Mouse (Mus musculus) neural tube, embryonic 15.5 days (tissue): ENCODE results near the gene Qser1. TPM values are rescaled to one million over a fixed set of nuclear protein-coding genes. Genes with fewer than 3 reads are reported as not detected.

Experiments
- ATAC-seq: fragments of 200-750 bp; cut with Nextera tagmentation; 2 replicates; pipeline ENCODE4 v1.8.0; 2017; ENCODE audit warnings: mild to moderate bottlenecking, moderate TSS enrichment, moderate library complexity; ENCODE audit not compliant: low FRiP score
- H3K27ac ChIP-seq: fragments of 300-500 bp; sonication (generic); replicated peaks from 2 replicates; pipeline ENCODE4 v1.5.1; 2015; ENCODE audit warnings: mild to moderate bottlenecking, inconsistent platforms
- H3K27me3 ChIP-seq: fragments of 300-500 bp; sonication (generic); replicated peaks from 2 replicates; pipeline ENCODE4 v1.6.1; 2015; ENCODE audit warnings: inconsistent platforms
- H3K36me3 ChIP-seq: fragments of 300-500 bp; sonication (generic); 2 replicates; pipeline ENCODE4 v1.6.1; 2015; ENCODE audit warnings: inconsistent platforms
- H3K4me1 ChIP-seq: fragments of 300-500 bp; sonication (generic); 2 replicates; pipeline ENCODE4 v1.6.1; 2015; ENCODE audit warnings: inconsistent platforms
- H3K4me2 ChIP-seq: fragments of 300-500 bp; sonication (generic); 2 replicates; pipeline ENCODE4 v1.6.1; 2015; ENCODE audit warnings: inconsistent platforms, mild to moderate bottlenecking, moderate library complexity
- H3K4me3 ChIP-seq: fragments of 300-500 bp; sonication (generic); replicated peaks from 2 replicates; pipeline ENCODE4 v1.5.1; 2015; ENCODE audit warnings: mild to moderate bottlenecking, inconsistent platforms
- H3K9ac ChIP-seq: fragments of 300-500 bp; sonication (generic); replicated peaks from 2 replicates; pipeline ENCODE4 v1.6.1; 2015; ENCODE audit warnings: mild to moderate bottlenecking, inconsistent platforms
- H3K9me3 ChIP-seq: fragments of 300-500 bp; sonication (generic); replicated peaks from 2 replicates; pipeline ENCODE4 v1.6.1; 2016; ENCODE audit warnings: inconsistent platforms
- WGBS: fragments of 180-500 bp; shearing (Covaris S2); methylation state at CpG from one replicate; pipeline ENCODE4 v1.1.7; 2015; ENCODE audit warnings: mixed read lengths; 5-methylcytosine and 5-hydroxymethylcytosine counted together
- polyA plus RNA-seq: library from polyadenylated mRNA; unstranded; fragments of >200 nt; fragmentation: Nextera tagmentation; extraction: Ambion mirVana; gene quantifications from 2 replicates; pipeline ENCODE4 v1.2.1, GENCODE M21; 2015

Qser1 gene
- polyA plus RNA-seq, 1 experiment from 2014 or later, result 4.9 TPM

DNA sequence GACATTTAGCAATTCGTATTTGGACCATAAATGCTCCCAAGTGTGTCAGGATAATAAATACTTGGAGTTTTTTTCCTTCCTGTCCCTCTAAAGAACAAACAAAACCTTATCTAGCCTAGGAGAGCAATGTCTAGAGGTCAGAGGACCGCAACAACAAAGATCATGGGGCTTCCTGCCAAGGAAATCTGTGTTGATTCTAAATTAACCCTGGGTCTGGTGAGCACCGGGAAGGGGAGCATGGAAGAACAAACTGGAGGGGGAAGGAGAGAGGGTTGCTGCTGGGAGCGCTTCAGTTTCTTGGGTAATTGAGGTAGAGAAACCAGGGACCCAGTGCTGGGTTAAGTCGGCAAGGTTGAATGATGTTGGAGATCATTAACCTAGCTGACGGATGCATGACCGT lies 73.4 kb downstream of the Qser1 start:
- Histone ChIP-seq H3K4me2 (peak overlapping the region; percentile 98), H3K9me3 (no peaks in the 10 kb centered on the region), H3K27ac (no peak overlapping the region), H3K27me3 (peaks cover 11% of the 10 kb centered on the region), H3K36me3 (no peaks in the 10 kb centered on the region), H3K4me3 (peak overlapping the region; percentile 67), H3K9ac (no peak overlapping the region), H3K4me1 (peaks cover 23% of the 10 kb centered on the region)
- 11% methylated on average over 7 of the region's 7 CpGs for WGBS
- no peak for ATAC-seq

DNA sequence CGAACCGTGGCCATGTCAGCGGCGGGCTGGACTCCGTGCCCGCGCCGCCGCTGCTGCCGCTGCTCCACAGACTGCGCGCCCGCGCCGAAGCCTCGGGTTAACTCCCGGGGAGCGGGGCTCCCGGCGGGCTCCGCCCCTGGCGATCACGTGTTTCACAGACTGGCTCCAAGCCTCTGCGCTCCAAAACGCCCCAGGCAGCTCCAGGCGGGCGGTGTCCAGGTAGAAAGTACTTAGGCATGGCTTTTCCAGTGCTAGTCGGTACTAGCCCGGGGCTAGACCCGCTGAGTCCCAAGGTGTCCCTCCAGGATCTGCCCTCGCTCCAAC lies 73.9 kb downstream of the Qser1 start, which contains the start of gene Depdc7:
TSS of gene Depdc7 (minus strand) at position 138 of the 324 bp plus-strand sequence.
- peak; percentile 88 for ATAC-seq
- peak within 1 kb of the TSS; percentile 98 for H3K4me2 ChIP-seq
- peaks cover 11% of the 10 kb centered on the region for H3K27me3 ChIP-seq
- no peaks in the 10 kb centered on the region for H3K9me3 ChIP-seq
- peak within 1 kb of the TSS; percentile 58 for H3K9ac ChIP-seq
- peak within 1 kb of the TSS; percentile 67 for H3K4me3 ChIP-seq
- peaks cover 23% of the 10 kb centered on the region for H3K4me1 ChIP-seq
- H3K36me3 ChIP-seq, result no peaks in the 10 kb centered on the region
- WGBS, result 0% methylated on average over 31 of the region's 31 CpGs
- no peak within 1 kb of the TSS for H3K27ac ChIP-seq

DNA sequence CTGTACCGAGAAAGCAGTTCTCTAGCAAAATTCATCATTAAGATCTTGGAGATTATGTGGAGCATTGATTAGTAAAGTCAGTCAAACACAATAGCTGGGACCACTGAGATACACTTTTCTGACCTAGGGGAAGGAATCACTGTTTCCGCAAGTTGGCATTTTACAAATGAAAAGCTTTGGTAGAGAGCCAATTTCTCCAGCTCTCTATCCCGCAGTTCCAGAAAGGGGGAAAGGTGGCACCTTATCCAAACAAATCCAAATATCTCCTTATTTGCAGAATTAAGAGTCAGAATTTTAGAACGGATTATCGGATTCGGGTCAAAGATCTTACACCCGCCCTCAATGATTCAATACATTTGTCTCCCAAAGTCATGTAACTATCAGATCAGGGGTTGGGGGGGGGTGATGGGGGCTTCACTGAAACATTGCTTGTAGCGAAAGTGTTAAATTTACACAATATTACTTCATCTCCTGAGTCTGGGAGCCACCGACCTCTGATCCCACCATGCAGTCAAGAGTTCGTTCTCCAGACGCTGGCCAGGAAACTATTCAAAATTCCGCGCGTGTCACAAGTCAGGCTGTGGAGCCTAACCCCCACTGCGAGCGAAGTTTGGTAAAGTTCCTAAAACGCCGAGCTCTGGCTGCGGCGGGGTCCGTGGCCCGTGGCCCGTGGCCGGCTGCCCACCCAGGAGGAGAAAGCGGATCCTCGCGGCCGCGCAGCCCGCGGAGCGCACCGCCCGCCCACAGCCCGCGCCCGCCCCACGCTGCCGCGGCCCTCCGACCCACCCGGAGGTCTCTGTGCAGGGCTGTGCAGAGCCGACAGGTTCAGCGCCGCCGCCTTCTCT lies 74.4 kb downstream of the Qser1 start:
- no peak for ATAC-seq
- Histone ChIP-seq H3K36me3 (no peaks in the 10 kb centered on the region), H3K9me3 (no peaks in the 10 kb centered on the region), H3K4me1 (peaks cover 23% of the 10 kb centered on the region), H3K27ac (no peak overlapping the region), H3K4me2 (peak overlapping the region; percentile 98), H3K4me3 (peak overlapping the region; percentile 67), H3K27me3 (peaks cover 11% of the 10 kb centered on the region), H3K9ac (peak overlapping the region; percentile 58)
- 6% methylated on average over 42 of the region's 46 CpGs for WGBS

DNA sequence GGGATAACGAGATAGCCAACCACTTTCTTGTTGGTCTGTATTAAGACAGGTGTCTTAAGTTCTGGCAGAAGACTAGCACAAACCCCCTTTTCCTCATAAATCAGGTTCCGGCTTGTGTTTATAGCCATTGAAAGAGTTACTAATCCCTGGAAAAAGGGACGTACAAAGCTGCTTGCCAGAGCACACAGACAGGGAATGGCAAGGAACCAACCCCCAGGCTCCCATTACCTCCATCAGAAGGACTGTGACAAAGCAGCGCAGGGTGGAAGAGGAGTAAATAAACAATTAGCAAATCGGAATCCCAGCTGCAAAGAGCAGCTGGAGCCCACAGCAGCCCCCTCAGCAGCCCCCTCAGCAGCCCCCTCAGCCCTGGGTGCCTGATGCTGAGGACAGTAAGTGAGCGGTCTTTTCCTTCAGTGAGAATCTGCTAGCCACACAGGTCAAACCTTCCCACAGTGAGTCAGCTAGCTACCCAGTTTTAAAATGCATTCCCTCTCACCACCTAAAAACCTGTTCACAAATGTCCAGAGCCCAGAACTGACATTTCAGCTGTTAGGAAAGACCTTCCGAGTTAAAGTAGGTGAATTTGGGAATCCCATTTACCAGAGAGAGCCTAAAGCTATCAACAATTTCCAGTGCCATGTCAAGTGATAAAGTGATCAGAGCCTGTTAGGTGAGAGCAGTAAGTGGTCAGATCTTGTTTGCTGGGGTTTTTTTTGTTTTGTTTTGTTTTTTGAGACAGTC lies 75.4 kb downstream of the Qser1 start:
- H3K4me1 ChIP-seq, result peaks cover 23% of the 10 kb centered on the region
- H3K27me3 ChIP-seq, result peaks cover 11% of the 10 kb centered on the region
- WGBS, result 32% methylated on average over 7 of the region's 7 CpGs
- no peaks in the 10 kb centered on the region for H3K36me3 ChIP-seq
- no peak overlapping the region for H3K9ac ChIP-seq
- no peak overlapping the region for H3K27ac ChIP-seq
- no peak overlapping the region for H3K4me3 ChIP-seq
- peak overlapping the region; percentile 98 for H3K4me2 ChIP-seq
- no peak for ATAC-seq
- H3K9me3 ChIP-seq, result no peaks in the 10 kb centered on the region

DNA sequence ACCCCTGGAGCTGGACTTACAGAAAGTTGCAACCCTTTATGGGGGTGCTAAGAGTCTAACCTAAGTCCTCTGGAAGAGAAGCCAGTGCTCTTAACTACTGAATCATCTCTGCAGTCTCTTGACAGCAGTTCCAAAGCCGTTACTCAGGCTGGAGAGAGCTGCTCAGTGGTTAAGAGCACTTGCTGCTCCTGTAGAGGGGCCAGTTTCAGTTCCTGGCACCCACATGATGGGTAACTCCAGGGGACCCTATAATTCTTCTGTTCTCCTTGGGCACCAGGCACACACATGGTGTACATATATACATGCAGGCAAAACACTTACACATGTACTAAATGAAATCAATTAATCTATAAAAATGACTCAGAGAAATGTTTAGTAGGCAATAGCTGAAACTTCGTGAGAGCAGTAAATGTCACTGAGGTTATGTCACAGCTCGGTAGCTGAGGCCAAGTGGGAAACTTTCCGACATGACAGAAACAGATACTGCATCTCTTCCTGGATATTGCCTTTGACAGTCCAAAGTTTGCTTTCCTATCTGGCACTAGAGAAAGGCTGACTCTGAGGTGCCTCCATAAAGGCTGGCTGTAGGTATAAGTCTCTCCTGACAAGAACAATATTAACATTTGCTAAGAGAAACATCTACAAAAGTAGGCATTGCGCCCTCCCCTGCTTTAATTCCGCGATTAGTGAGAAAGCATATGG lies 76.2 kb downstream of the Qser1 start:
- H3K4me2 ChIP-seq, result no peak overlapping the region
- ATAC-seq, result no peak
- H3K9me3 ChIP-seq, result no peaks in the 10 kb centered on the region
- no peak overlapping the region for H3K9ac ChIP-seq
- WGBS, result 65% methylated on average over 7 of the region's 7 CpGs
- no peak overlapping the region for H3K4me3 ChIP-seq
- H3K27me3 ChIP-seq, result peaks cover 11% of the 10 kb centered on the region
- no peak overlapping the region for H3K27ac ChIP-seq
- H3K4me1 ChIP-seq, result peaks cover 23% of the 10 kb centered on the region
- H3K36me3 ChIP-seq, result no peaks in the 10 kb centered on the region

DNA sequence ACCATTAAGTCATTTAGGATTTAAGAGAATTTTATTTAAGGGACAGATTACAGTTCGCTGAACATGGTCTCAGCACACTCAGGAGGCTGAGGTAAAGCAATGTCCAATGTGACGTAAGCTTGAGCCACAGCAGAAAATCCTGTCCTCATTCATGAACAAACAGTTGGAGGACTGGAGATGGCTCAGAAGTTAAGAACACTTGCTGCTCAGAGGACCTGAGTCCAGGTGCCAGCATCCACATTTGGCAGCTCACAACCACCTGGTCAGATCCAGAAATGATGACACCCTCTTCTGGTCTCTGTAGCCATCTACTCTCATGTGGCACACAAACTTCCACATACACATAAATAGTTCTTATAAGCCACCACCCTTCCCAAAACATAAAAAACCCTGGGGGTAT lies 76.9 kb downstream of the Qser1 start:
- 93% methylated on average over 2 of the region's 2 CpGs for WGBS
- Histone ChIP-seq H3K4me2 (no peak overlapping the region), H3K36me3 (no peaks in the 10 kb centered on the region), H3K9me3 (no peaks in the 10 kb centered on the region), H3K9ac (no peak overlapping the region), H3K27ac (no peak overlapping the region), H3K27me3 (peaks cover 11% of the 10 kb centered on the region), H3K4me1 (peaks cover 23% of the 10 kb centered on the region), H3K4me3 (no peak overlapping the region)
- ATAC-seq, result no peak

DNA sequence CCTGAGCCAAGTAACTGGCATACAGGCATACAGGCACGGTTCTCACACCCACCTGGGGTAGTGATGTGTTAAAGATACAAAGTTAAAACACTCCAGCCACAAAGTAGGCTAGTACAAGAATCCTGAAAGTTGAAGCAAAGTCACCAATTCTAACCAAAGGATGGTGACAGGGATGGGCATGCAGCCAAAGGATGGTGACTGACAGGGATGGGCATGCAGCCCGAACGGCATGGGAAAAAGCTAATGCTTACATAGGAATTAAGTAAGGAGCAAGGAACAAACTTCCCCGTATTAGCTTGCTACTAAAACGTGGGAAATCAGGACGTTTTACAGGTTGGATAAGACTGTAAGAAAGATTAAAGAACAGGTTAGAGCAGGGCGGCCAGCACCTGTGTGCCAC lies 80.3 kb downstream of the Qser1 start:
- H3K4me2 ChIP-seq, result no peak overlapping the region
- no peaks in the 10 kb centered on the region for H3K36me3 ChIP-seq
- no peaks in the 10 kb centered on the region for H3K9me3 ChIP-seq
- ATAC-seq, result no peak
- H3K4me1 ChIP-seq, result peaks cover 5% of the 10 kb centered on the region
- WGBS, result 73% methylated on average over 7 of the region's 7 CpGs
- H3K27ac ChIP-seq, result no peak overlapping the region
- H3K9ac ChIP-seq, result no peak overlapping the region
- peaks cover 4% of the 10 kb centered on the region for H3K27me3 ChIP-seq
- no peak overlapping the region for H3K4me3 ChIP-seq

DNA sequence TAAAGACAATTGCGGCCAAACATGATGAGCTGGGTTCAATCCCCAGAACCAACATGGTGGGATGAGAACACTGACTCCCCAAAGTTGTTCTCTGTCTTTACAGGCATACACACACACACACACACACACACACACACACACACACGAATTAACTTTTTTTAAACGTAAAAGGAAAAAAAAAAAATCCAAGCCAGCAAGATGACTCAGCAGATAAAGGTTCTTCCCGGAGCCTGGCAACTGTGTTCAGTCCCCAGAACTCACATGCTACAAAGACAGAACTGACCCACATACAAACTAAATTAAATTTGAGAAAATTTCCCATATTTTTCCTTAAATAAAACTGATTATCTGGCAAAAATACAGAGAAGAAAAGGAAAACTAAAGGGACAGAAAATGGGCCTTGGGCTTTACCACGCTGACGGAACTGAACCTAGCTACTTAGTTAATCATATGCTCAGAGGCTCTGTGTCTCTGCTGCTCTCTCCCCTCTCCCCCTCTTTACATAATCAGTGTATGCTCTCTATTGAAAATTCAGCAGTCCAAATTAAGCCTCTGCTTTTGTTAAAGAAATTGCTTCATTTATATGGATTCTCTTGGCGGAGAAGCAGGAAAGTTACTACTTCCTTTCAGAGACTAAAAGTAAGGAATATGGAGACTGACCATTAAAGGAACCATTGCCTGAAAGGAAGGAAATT lies 83.9 kb downstream of the Qser1 start:
- Histone ChIP-seq H3K27me3 (no peaks in the 10 kb centered on the region), H3K4me3 (no peak overlapping the region), H3K9me3 (no peaks in the 10 kb centered on the region), H3K9ac (no peak overlapping the region), H3K36me3 (no peaks in the 10 kb centered on the region), H3K27ac (no peak overlapping the region), H3K4me2 (no peak overlapping the region), H3K4me1 (no peaks in the 10 kb centered on the region)
- no peak for ATAC-seq
- WGBS, result 73% methylated on average over 7 of the region's 7 CpGs

DNA sequence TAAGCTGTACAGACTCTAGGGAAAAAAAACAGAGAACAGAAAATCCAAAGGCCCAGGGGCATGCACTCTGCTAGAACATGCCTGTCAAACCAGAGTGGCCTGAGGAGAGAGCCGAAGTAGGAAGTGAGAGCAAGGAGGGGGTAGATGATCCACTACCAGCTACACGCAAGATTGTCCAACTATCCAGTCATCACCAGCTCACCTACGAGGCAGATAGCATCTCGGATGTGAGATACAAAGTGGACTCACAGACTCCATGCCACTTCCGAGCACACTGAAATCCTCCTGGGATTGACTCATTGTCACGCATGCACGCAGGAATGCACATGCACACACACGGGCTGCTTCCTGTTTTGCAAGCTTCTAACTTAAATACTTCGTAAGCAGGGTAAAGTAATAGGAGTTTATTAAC lies 84.5 kb downstream of the Qser1 start:
- H3K27ac ChIP-seq, result no peak overlapping the region
- no peak overlapping the region for H3K9ac ChIP-seq
- H3K4me3 ChIP-seq, result no peak overlapping the region
- WGBS, result 88% methylated on average over 9 of the region's 9 CpGs
- no peaks in the 10 kb centered on the region for H3K27me3 ChIP-seq
- H3K36me3 ChIP-seq, result no peaks in the 10 kb centered on the region
- no peak overlapping the region for H3K4me2 ChIP-seq
- no peaks in the 10 kb centered on the region for H3K9me3 ChIP-seq
- no peaks in the 10 kb centered on the region for H3K4me1 ChIP-seq
- no peak for ATAC-seq

DNA sequence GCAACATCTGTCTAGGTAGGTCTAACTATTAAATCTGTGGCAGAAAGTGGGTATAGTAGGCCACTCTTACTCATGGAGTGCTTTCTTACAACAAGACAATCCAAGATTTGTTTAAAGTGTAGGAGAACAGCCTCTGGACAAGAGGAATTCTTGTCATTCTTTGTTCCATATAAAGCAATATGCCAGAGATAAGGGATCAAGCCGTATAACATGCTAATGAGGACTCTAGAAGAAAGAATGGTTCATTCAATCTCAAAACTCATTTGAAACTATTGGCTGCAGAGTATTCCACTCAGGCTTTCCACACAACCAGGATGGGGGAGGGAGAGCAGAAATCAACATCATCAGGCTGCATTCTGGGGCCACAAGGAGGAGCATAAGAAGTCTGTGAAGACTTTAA lies 89.2 kb downstream of the Qser1 start:
- WGBS, result 67% methylated on average over 1 of the region's 1 CpGs
- H3K9ac ChIP-seq, result no peak overlapping the region
- H3K36me3 ChIP-seq, result no peaks in the 10 kb centered on the region
- no peak for ATAC-seq
- no peak overlapping the region for H3K4me3 ChIP-seq
- no peak overlapping the region for H3K4me2 ChIP-seq
- H3K27ac ChIP-seq, result no peak overlapping the region
- no peaks in the 10 kb centered on the region for H3K27me3 ChIP-seq
- H3K4me1 ChIP-seq, result no peaks in the 10 kb centered on the region
- no peaks in the 10 kb centered on the region for H3K9me3 ChIP-seq

DNA sequence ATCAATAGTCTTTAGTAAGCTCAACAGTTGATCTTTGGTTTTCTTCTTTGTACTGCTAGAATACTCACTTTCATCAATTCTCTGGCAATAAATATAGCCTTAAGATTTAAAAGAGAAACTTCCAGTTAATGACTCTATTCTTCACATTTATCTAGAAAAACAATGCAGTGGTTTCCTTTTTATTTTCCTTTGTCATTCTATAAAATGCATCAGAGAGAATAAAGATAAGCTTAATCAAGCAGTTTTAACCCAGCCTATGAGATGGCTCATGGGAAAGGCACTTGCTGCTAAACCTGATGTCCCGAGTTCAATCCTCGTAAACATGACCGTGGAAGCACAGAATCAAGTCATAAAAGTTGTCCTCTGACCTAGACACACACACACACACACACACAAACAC lies 94.5 kb downstream of the Qser1 start:
- Histone ChIP-seq H3K27ac (no peak overlapping the region), H3K4me2 (no peak overlapping the region), H3K36me3 (no peaks in the 10 kb centered on the region), H3K9ac (no peak overlapping the region), H3K27me3 (no peaks in the 10 kb centered on the region), H3K9me3 (no peaks in the 10 kb centered on the region), H3K4me3 (no peak overlapping the region), H3K4me1 (no peaks in the 10 kb centered on the region)
- WGBS, result 42% methylated on average over 3 of the region's 3 CpGs
- no peak for ATAC-seq
